Mouse (Mus musculus) CH12.LX (cell line): ENCODE data around the gene Trappc2l. TPM values are rescaled to one million over a fixed set of nuclear protein-coding genes. Genes with fewer than 3 reads are reported as not detected.

Experiments
- DNase-seq: peaks from one replicate; pipeline ENCODE4 v3.0.0-alpha.2; 2013; ENCODE audit errors: extremely low read depth
- H3K27ac ChIP-seq: 2 replicates; pipeline ENCODE4 v1.5.1; 2012; ENCODE audit warnings: low read depth, mild to moderate bottlenecking, control low read depth, moderate library complexity; ENCODE audit not compliant: insufficient read depth
- H3K27me3 ChIP-seq: replicated peaks from 2 replicates; pipeline ENCODE3; 2012; ENCODE audit warnings: inconsistent platforms
- H3K36me3 ChIP-seq, 2 experiments: replicated peaks in 1 of 2; 2 replicates each; pipeline versions ENCODE3 to v1.6.1; 2012; ENCODE audit warnings: inconsistent platforms in 1 of 2, low read length in 1 of 2, mild to moderate bottlenecking in 1 of 2, mixed read lengths in 1 of 2, moderate library complexity in 1 of 2; ENCODE audit not compliant: control insufficient read depth in 1 of 2, insufficient read depth in 1 of 2
- H3K4me1 ChIP-seq, 2 experiments: 2 replicates each; pipeline ENCODE4 v1.6.1; 2012; ENCODE audit warnings: inconsistent platforms in 1 of 2, moderate library complexity in 1 of 2; ENCODE audit not compliant: insufficient read depth in 2 of 2, control insufficient read depth in 1 of 2
- H3K4me2 ChIP-seq: 2 replicates; pipeline ENCODE4 v1.6.1; 2012; ENCODE audit warnings: low read depth, mild to moderate bottlenecking, control low read depth; ENCODE audit not compliant: poor library complexity, insufficient read depth, severe bottlenecking
- H3K4me3 ChIP-seq, 3 experiments: fragments of 150-350 bp in 1 of 3; sonication (generic) in 1 of 3; replicated peaks in 1 of 3; 2 replicates each; pipeline versions ENCODE3 to v1.5.1; 2011 to 2012; ENCODE audit warnings: low read depth in 2 of 3, low read length in 2 of 3, mild to moderate bottlenecking in 2 of 3, moderate library complexity in 2 of 3, control low read depth in 1 of 3, improper control_type of control experiment in 1 of 3, inconsistent platforms in 1 of 3, mixed read lengths in 1 of 3; ENCODE audit not compliant: poor library complexity in 1 of 3
- H3K79me2 ChIP-seq: replicated peaks from 2 replicates; pipeline ENCODE4 v1.6.1; 2012; ENCODE audit warnings: mild to moderate bottlenecking, moderate library complexity; ENCODE audit not compliant: control insufficient read depth, poor library complexity, insufficient read depth, severe bottlenecking; ENCODE audit errors: extremely low read depth
- H3K9ac ChIP-seq: 2 replicates; pipeline ENCODE4 v1.6.1; 2012; ENCODE audit warnings: low read depth, mild to moderate bottlenecking, control low read depth, moderate library complexity; ENCODE audit not compliant: insufficient read depth
- H3K9me3 ChIP-seq: replicated peaks from 2 replicates; pipeline ENCODE3; 2012; ENCODE audit warnings: low read length, inconsistent platforms, mixed read lengths
- BHLHE40 ChIP-seq: IDR thresholded peaks from 2 replicates; pipeline ENCODE4 v1.6.1; 2011; ENCODE audit warnings: mild to moderate bottlenecking, low read depth, low read length, improper control_type of control experiment
- CHD1 ChIP-seq: IDR thresholded peaks from 2 replicates; pipeline ENCODE4 v1.6.1; 2012; ENCODE audit warnings: low read depth, low read length, improper control_type of control experiment, inconsistent platforms
- CHD2 ChIP-seq: IDR thresholded peaks from 2 replicates; pipeline ENCODE4 v1.6.1; 2011; ENCODE audit warnings: low read length, improper control_type of control experiment
- ELF1 ChIP-seq: IDR thresholded peaks from 2 replicates; pipeline ENCODE4 v1.6.1; 2014; ENCODE audit warnings: low read depth, mild to moderate bottlenecking, inconsistent platforms, low read length, improper control_type of control experiment
- EP300 ChIP-seq: IDR thresholded peaks from 2 replicates; pipeline ENCODE4 v1.6.1; 2011; ENCODE audit warnings: low read length, improper control_type of control experiment
- HCFC1 ChIP-seq: IDR thresholded peaks from 2 replicates; pipeline ENCODE4 v1.6.1; 2012; ENCODE audit warnings: low read depth, mild to moderate bottlenecking, inconsistent platforms, low read length, improper control_type of control experiment
- IRF4 ChIP-seq: IDR thresholded peaks from 2 replicates; pipeline ENCODE4 v1.6.1; 2014; ENCODE audit warnings: low read depth, mild to moderate bottlenecking, inconsistent platforms, low read length, improper control_type of control experiment
- JUND ChIP-seq: conservative IDR thresholded peaks from 2 replicates; pipeline ENCODE4 v1.6.1; 2011; ENCODE audit warnings: low read depth, low read length, improper control_type of control experiment
- MAFK ChIP-seq: IDR thresholded peaks from 2 replicates; pipeline ENCODE4 v1.6.1; 2011; ENCODE audit warnings: low read length, improper control_type of control experiment; ENCODE audit not compliant: insufficient replicate concordance
- MAX ChIP-seq: IDR thresholded peaks from 2 replicates; pipeline ENCODE4 v1.6.1; 2011; ENCODE audit warnings: low read length, improper control_type of control experiment
- MEF2A ChIP-seq: IDR thresholded peaks from 2 replicates; pipeline ENCODE4 v1.6.1; 2014; ENCODE audit warnings: low read depth, mild to moderate bottlenecking, inconsistent platforms, low read length, improper control_type of control experiment, borderline replicate concordance
- MYC ChIP-seq: IDR thresholded peaks from 2 replicates; pipeline ENCODE4 v1.6.1; 2011; ENCODE audit warnings: low read depth, mild to moderate bottlenecking, improper control_type of control experiment, low read length
- NELFE ChIP-seq: IDR thresholded peaks from 2 replicates; pipeline ENCODE4 v1.6.1; 2011; ENCODE audit warnings: low read depth, low read length, improper control_type of control experiment
- NRF1 ChIP-seq: IDR thresholded peaks from 2 replicates; pipeline ENCODE4 v1.6.1; 2014; ENCODE audit warnings: low read depth, mild to moderate bottlenecking, inconsistent platforms, low read length, improper control_type of control experiment, moderate library complexity
- POLR2A ChIP-seq: IDR thresholded peaks from 2 replicates; pipeline ENCODE4 v1.6.1; 2011; ENCODE audit warnings: low read depth, mild to moderate bottlenecking, improper control_type of control experiment, low read length
- RAD21 ChIP-seq: IDR thresholded peaks from 2 replicates; pipeline ENCODE4 v1.6.1; 2011; ENCODE audit warnings: low read depth, mild to moderate bottlenecking, low read length, improper control_type of control experiment, moderate library complexity
- RCOR1 ChIP-seq: conservative IDR thresholded peaks from 2 replicates; pipeline ENCODE4 v1.6.1; 2012; ENCODE audit warnings: low read depth, mild to moderate bottlenecking, inconsistent platforms, low read length, improper control_type of control experiment
- SIN3A ChIP-seq: IDR thresholded peaks from 2 replicates; pipeline ENCODE4 v1.6.1; 2012; ENCODE audit warnings: low read length, improper control_type of control experiment, inconsistent platforms
- UBTF ChIP-seq: IDR thresholded peaks from 2 replicates; pipeline ENCODE4 v1.6.1; 2012; ENCODE audit warnings: low read depth, mild to moderate bottlenecking, inconsistent platforms, low read length, improper control_type of control experiment, moderate library complexity
- USF2 ChIP-seq: conservative IDR thresholded peaks from 2 replicates; pipeline ENCODE4 v1.6.1; 2011; ENCODE audit warnings: low read depth, low read length, improper control_type of control experiment
- ZC3H11A ChIP-seq: IDR thresholded peaks from 2 replicates; pipeline ENCODE4 v1.6.1; 2012; ENCODE audit warnings: low read depth, mild to moderate bottlenecking, inconsistent platforms, low read length, improper control_type of control experiment
- ZMIZ1 ChIP-seq: IDR thresholded peaks from 2 replicates; pipeline ENCODE4 v1.6.1; 2012; ENCODE audit warnings: low read depth, mild to moderate bottlenecking, inconsistent platforms, low read length, improper control_type of control experiment
- ZNF384 ChIP-seq: IDR thresholded peaks from 2 replicates; pipeline ENCODE4 v1.6.1; 2012; ENCODE audit warnings: low read depth, low read length, improper control_type of control experiment, inconsistent platforms
- dilution Hi-C: fragments of 300-500 bp; cut with MboI; formaldehyde crosslinking; loops from 2 replicates; pipeline ENCODE4 v1.14.3; 2020; ENCODE audit warnings: low sequenced_read_pairs; ENCODE audit not compliant: extremely low pct_unique_long_range_greater_than_20kb, extremely low pct_ligation_motif_present
- in situ Hi-C: fragments of 300-500 bp; cut with MboI; formaldehyde crosslinking; loops from 3 replicates; pipeline ENCODE4 v1.14.3; 2019; ENCODE audit warnings: low sequenced_read_pairs, low pct_ligation_motif_present, low pct_unique_long_range_greater_than_20kb, mixed read lengths
- polyA plus RNA-seq: library from polyadenylated mRNA; unstranded; fragments of >175 nt; gene quantifications from 2 replicates; pipeline ENCODE4 v1.2.1, GENCODE M21; 2012; ENCODE audit warnings: low read depth; ENCODE audit not compliant: insufficient read length
- total RNA-seq, 2 experiments: library from RNA; depleted of rRNA; stranded (reverse); fragments of 300-350 nt in 1 of 2; fragments of >200 nt in 1 of 2; gene quantifications; 2 replicates each; pipeline ENCODE4 v1.2.3; 2012 to 2014

Trappc2l gene
- total and polyA plus RNA-seq, 3 experiments = 15.7 to 67.0 (median 36.0) TPM

DNA sequence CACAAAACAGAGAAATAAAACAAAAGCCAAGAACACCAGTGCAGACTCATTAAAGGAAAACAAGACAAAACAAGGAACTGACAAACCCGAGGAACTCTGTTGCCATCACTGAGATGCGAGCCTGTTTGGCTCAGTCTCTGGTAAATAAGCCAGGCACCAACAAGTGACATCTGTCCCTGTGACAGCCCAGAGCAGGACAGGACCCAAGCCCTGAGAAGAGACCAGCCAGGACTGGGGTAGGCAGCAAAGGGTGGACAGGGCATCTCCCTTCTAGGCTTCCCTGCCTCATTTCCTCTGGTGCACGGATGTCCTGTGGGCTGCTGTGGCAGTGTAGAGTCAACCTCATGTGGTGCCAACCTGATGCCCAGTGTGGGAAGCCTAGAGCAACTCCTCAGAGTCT lies 51.7 kb downstream of the Trappc2l start:
- in situ Hi-C loops = no loop called here
- H3K27me3 ChIP-seq = no peaks in the 10 kb centered on the region
- DNase-seq = no peak
- no peak overlapping the region for H3K4me3 ChIP-seq
- no peaks in the 10 kb centered on the region for H3K79me2 ChIP-seq
- H3K27ac ChIP-seq = no peak overlapping the region
- no peak overlapping the region for H3K9ac ChIP-seq
- TF ChIP-seq SIN3A (no peak), POLR2A (no peak), UBTF (no peak), MAFK (no peak), ZC3H11A (no peak), BHLHE40 (no peak), MEF2A (no peak), NRF1 (no peak), MAX (no peak), MYC (no peak), HCFC1 (no peak)
- TF ChIP-seq, all 38 proteins: peak for 0
- dilution Hi-C loops = no loop called here
- H3K4me2 ChIP-seq = no peak overlapping the region
- no peaks in the 10 kb centered on the region for H3K9me3 ChIP-seq
- peaks cover 20 to 51% of the 10 kb centered on the region in 2 experiments for H3K4me1 ChIP-seq
- H3K36me3 ChIP-seq = peaks cover 20 to 95% of the 10 kb centered on the region in 2 experiments

DNA sequence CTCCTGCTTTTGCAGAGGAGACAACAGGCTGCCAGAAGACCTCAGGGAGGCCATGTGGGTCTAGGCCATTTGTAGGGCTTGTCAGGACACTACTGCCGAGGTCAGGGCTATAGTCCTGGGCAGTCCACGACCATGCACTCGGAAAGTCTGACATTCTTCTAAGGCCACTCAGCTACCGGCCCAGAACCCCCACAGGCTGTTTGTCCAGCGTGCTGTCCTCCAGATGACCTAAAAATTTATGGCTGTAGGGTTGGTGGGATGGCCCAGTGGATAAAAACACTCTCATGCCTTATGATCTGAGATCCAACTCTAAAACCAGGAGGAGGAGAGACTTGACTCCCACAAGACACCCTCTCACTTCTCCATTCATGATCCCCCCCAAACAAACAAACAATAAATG lies 52.2 kb downstream of the Trappc2l start:
- peaks cover 20 to 52% of the 10 kb centered on the region in 2 experiments for H3K4me1 ChIP-seq
- no peak for TF ChIP-seq RCOR1
- TF ChIP-seq CHD2 = no peak
- TF ChIP-seq MYC = no peak
- TF ChIP-seq POLR2A = no peak
- no peak for TF ChIP-seq ELF1
- no peak for TF ChIP-seq ZNF384
- no peak for TF ChIP-seq SIN3A
- TF ChIP-seq, all 38 proteins: peak for 0

DNA sequence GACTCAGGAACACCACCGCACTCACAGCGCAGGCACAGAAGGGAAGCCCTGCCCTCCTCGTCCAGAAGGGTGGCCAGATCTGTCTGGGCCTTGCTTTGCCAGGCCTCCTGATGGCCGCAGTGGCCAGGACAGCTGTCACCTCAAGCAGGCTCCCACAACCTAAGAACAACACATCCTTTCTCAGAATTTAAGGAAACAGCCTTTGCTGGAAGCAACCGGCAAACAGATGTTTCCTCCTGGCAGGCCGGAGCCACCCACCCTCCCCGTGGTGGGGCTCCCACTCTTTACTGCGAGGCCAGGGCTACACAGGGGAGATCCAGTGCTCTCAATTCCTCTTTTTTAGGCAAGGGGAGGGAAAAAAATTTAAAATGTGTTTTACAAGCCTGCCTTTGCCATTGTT lies 53.8 kb downstream of the Trappc2l start:
- no peak overlapping the region for H3K9ac ChIP-seq
- DNase-seq = no peak
- H3K4me3 ChIP-seq = no peak overlapping the region
- in situ Hi-C loops (no loop called here), dilution Hi-C loops (no loop called here)
- no peak overlapping the region for H3K27ac ChIP-seq
- peaks cover 10 to 94% of the 10 kb centered on the region in 2 experiments for H3K36me3 ChIP-seq
- no peaks in the 10 kb centered on the region for H3K27me3 ChIP-seq
- no peaks in the 10 kb centered on the region for H3K79me2 ChIP-seq
- H3K4me2 ChIP-seq = no peak overlapping the region
- peaks cover 20 to 52% of the 10 kb centered on the region in 2 experiments for H3K4me1 ChIP-seq
- TF ChIP-seq ZMIZ1 (no peak), ZNF384 (no peak), USF2 (no peak), NELFE (no peak), CHD1 (no peak), IRF4 (peak; percentile 41; the same call in 1 of the 2 replicates), MYC (no peak), JUND (no peak), EP300 (peak; percentile 59; the same call in 1 of the 2 replicates), RAD21 (no peak), POLR2A (no peak)
- no peaks in the 10 kb centered on the region for H3K9me3 ChIP-seq

More for the DNA sequence above, 52.2 kb downstream of the Trappc2l start:
- Histone ChIP-seq H3K4me3 (no peak overlapping the region), H3K27ac (no peak overlapping the region), H3K4me2 (no peak overlapping the region), H3K79me2 (no peaks in the 10 kb centered on the region), H3K9me3 (no peaks in the 10 kb centered on the region), H3K36me3 (peaks cover 19 to 94% of the 10 kb centered on the region in 2 experiments), H3K27me3 (no peaks in the 10 kb centered on the region), H3K9ac (no peak overlapping the region)
- dilution Hi-C loops (no loop called here), in situ Hi-C loops (no loop called here)
- DNase-seq = no peak
